Mouse (Mus musculus): ENCODE results near the gene Adgre4. TPM values are rescaled to one million over a fixed set of nuclear protein-coding genes. Genes with fewer than 3 reads are reported as not detected.
"Not testable (repeated sequence)": the region's sequence is repeated elsewhere in the genome, so short reads cannot be mapped to it uniquely, and the experiment has no call there.

Adgre4 gene
- total and polyA plus RNA-seq, 2 experiments from 2014 or later, result 0.04 to 0.20 TPM

DNA sequence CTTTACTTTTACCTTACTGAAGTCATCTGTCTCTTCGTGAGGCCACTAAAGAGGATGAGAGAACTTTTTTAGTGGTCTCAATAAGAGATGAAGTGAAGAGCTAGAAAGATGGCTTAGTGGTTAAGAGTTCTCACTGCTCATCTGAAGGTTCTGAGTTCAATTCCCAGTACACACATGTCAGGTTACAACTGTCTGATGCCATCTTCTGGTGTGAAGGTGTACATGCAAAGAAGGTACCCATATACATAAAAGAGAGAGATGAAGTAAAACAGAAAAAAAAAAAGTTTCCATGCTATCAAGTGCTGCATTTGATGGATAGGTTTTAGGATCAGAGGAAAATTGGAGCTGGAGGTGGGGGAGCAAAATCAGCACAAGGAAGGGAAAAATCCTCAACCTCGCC, 135.1 kb downstream of the Adgre4 start:
- H3K27me3 ChIP-seq (ENCODE audit: control insufficient read depth, insufficient read depth, low read length), result 0 out of 2 replicates have a peak, but pooled peaks cover 5% of the 10 kb centered on the region
- no peak for DNase-seq (ENCODE audit: low spot score)

DNA sequence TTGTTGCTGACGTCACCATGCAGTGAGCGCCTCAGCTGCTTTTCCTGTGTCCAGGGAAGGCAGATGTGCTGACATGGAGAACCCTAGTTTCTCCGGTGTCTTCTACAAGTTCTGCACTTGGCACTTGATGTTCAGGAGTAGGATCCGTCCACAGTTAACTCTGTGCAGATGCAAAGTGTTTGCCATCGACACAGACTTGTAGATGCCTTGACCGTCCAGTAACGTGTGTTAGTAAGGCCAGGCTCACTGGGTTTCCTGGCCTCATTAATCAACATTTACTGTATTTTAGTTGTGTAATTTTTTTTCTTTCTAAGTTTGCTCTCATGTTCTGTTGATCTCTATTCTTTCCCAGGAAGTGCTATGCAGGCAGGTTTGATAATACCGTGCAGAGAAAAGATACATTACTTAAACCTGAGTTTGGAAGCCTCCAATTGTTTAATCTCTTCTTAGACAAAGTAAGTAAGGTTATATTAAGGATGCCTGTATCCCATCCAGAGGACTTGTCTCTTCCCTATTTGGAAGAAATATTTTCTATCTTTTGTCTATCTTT, 142.7 kb downstream of the Adgre4 start:
- Histone ChIP-seq H3K4me2 (ENCODE audit: low read depth, low read length) (peak overlapping the region; percentile 61), H3K27ac (ENCODE audit: low read depth) (peak overlapping the region; percentile 89), H3K9ac (replicated peaks; ENCODE audit: low read depth, low read length) (peak overlapping the region; percentile 46), H3K4me3 (ENCODE audit: low read depth, low read length) (peak overlapping the region; percentile 55)
- H3K36me3 ChIP-seq (replicated peaks; ENCODE audit: control insufficient read depth, insufficient read depth, low read length); H3K4me1 ChIP-seq (ENCODE audit: control insufficient read depth, insufficient read depth); DNase-seq (ENCODE audit: low spot score); ATAC-seq (ENCODE audit: insufficient read depth, low read depth); H3K27me3 ChIP-seq (ENCODE audit: control insufficient read depth, insufficient read depth, low read length); H3K9me3 ChIP-seq (replicated peaks; ENCODE audit: control insufficient read depth, low read length): not testable (repeated sequence)
- 13% methylated on average over 5 of the region's 8 CpGs for WGBS

More for the DNA sequence above, 135.1 kb downstream of the Adgre4 start:
- no peak for TF ChIP-seq EP300 (IDR thresholded peaks at IDR 0.05; ENCODE audit: low read depth)
- TF ChIP-seq CTCF (IDR thresholded peaks at IDR 0.05; ENCODE audit: low read depth), result no peak
- no peak overlapping the region for H3K27ac ChIP-seq (ENCODE audit: low read depth)
- no peak for ATAC-seq (ENCODE audit: insufficient read depth, low read depth)
- WGBS, result 39% methylated on average over 2 of the region's 2 CpGs
- H3K9me3 ChIP-seq (replicated peaks; ENCODE audit: control insufficient read depth, low read length), result no peaks in the 10 kb centered on the region
- H3K4me3 ChIP-seq (ENCODE audit: low read depth, low read length), result no peak overlapping the region
- no peak overlapping the region for H3K4me2 ChIP-seq (ENCODE audit: low read depth, low read length)
- H3K9ac ChIP-seq (replicated peaks; ENCODE audit: low read depth, low read length), result no peak overlapping the region
- no peaks in the 10 kb centered on the region for H3K36me3 ChIP-seq (replicated peaks; ENCODE audit: control insufficient read depth, insufficient read depth, low read length)
- H3K4me1 ChIP-seq (ENCODE audit: control insufficient read depth, insufficient read depth), result no peaks in the 10 kb centered on the region

DNA sequence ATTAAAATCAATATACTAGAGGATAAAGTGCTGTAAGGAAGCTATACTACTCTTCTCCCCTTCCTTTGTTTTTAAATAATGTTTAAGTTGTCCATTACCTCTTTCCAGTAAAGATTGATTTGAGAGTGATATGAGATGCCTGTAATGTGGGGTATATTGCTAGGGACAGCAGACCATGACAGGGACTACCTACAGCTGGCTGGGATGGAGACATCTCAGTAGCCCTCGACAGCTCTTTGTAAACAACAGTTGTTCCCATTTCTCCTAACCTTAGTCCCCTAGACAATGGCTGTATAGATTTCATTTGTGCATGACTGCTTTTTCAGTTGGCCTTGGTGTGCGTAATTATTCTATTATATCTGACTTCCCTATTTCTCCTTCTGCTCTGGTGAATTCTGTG, 153.3 kb downstream of the Adgre4 start:
- H3K27ac ChIP-seq (ENCODE audit: low read depth), result no peak overlapping the region
- WGBS, result 55% methylated on average over 2 of the region's 2 CpGs
- H3K9me3 ChIP-seq (replicated peaks; ENCODE audit: control insufficient read depth, low read length), result peaks cover 10% of the 10 kb centered on the region
- H3K9ac ChIP-seq (replicated peaks; ENCODE audit: low read depth, low read length), result no peak overlapping the region
- DNase-seq (ENCODE audit: low spot score) (no peak), ATAC-seq (ENCODE audit: insufficient read depth, low read depth) (no peak)
- H3K36me3 ChIP-seq (replicated peaks; ENCODE audit: control insufficient read depth, insufficient read depth, low read length), result no peaks in the 10 kb centered on the region; the same call in 1 of the 2 replicates
- no peaks in the 10 kb centered on the region for H3K4me1 ChIP-seq (ENCODE audit: control insufficient read depth, insufficient read depth)
- no peak overlapping the region for H3K4me2 ChIP-seq (ENCODE audit: low read depth, low read length)
- no peak overlapping the region for H3K4me3 ChIP-seq (ENCODE audit: low read depth, low read length)
- TF ChIP-seq EP300 (IDR thresholded peaks at IDR 0.05; ENCODE audit: low read depth) (no peak), CTCF (IDR thresholded peaks at IDR 0.05; ENCODE audit: low read depth) (no peak)
- no peaks in the 10 kb centered on the region for H3K27me3 ChIP-seq (ENCODE audit: control insufficient read depth, insufficient read depth, low read length)

Other genes with a start within 250 kb of the Adgre4 start
- gene Vmn2r118, start 124.8 kb upstream of the Adgre4 start, total RNA-seq (2014; rRNA removed; ENCODE audit: low replicate concordance), result not detected in 2 replicates
- gene Vmn2r118, start 124.8 kb upstream of the Adgre4 start, polyA plus RNA-seq (2015; fragmentation: Nextera tagmentation; extraction: Ambion mirVana), result not detected in 2 replicates
- 2.3 and 3.9 TPM in 2 replicates for gene Pot1b, start 37.4 kb upstream of the Adgre4 start, total RNA-seq (2014; rRNA removed; ENCODE audit: low replicate concordance)
- gene Pot1b, start 37.4 kb upstream of the Adgre4 start, polyA plus RNA-seq (2015; fragmentation: Nextera tagmentation; extraction: Ambion mirVana), result 2.8 and 3.3 TPM in 2 replicates
- 0.08 and 4.4 TPM in 2 replicates for gene Zfp119a, start 128.9 kb downstream of the Adgre4 start, total RNA-seq (2014; rRNA removed; ENCODE audit: low replicate concordance)
- gene Zfp119a, start 128.9 kb downstream of the Adgre4 start, polyA plus RNA-seq (2015; fragmentation: Nextera tagmentation; extraction: Ambion mirVana), result 5.4 and 6.0 TPM in 2 replicates
- 3.1 and 8.2 TPM in 2 replicates for gene Zfp959, start 142.1 kb downstream of the Adgre4 start, total RNA-seq (2014; rRNA removed; ENCODE audit: low replicate concordance)
- gene Zfp959, start 142.1 kb downstream of the Adgre4 start, polyA plus RNA-seq (2015; fragmentation: Nextera tagmentation; extraction: Ambion mirVana), result 7.3 and 7.4 TPM in 2 replicates
- 2.9 and 3.8 TPM in 2 replicates for gene Zfp119b, start 199.5 kb downstream of the Adgre4 start, total RNA-seq (2014; rRNA removed; ENCODE audit: low replicate concordance)
- 5.6 and 6.8 TPM in 2 replicates for gene Zfp119b, start 199.5 kb downstream of the Adgre4 start, polyA plus RNA-seq (2015; fragmentation: Nextera tagmentation; extraction: Ambion mirVana)
- not detected in 2 replicates for gene Ebi3, start 202.7 kb downstream of the Adgre4 start, total RNA-seq (2014; rRNA removed; ENCODE audit: low replicate concordance)
- 0.37 and 1.1 TPM in 2 replicates for gene Ebi3, start 202.7 kb downstream of the Adgre4 start, polyA plus RNA-seq (2015; fragmentation: Nextera tagmentation; extraction: Ambion mirVana)
- gene Yju2, start 209.1 kb downstream of the Adgre4 start, total RNA-seq (2014; rRNA removed; ENCODE audit: low replicate concordance), result 5.9 and 6.4 TPM in 2 replicates
- gene Yju2, start 209.1 kb downstream of the Adgre4 start, polyA plus RNA-seq (2015; fragmentation: Nextera tagmentation; extraction: Ambion mirVana), result 12.3 and 12.8 TPM in 2 replicates
- 7.5 and 11.7 TPM in 2 replicates for gene Shd, start 220.5 kb downstream of the Adgre4 start, total RNA-seq (2014; rRNA removed; ENCODE audit: low replicate concordance)
- 5.0 and 5.7 TPM in 2 replicates for gene Shd, start 220.5 kb downstream of the Adgre4 start, polyA plus RNA-seq (2015; fragmentation: Nextera tagmentation; extraction: Ambion mirVana)
- not detected in 2 replicates for gene Fsd1, start 236.5 kb downstream of the Adgre4 start, total RNA-seq (2014; rRNA removed; ENCODE audit: low replicate concordance)
- gene Fsd1, start 236.5 kb downstream of the Adgre4 start, polyA plus RNA-seq (2015; fragmentation: Nextera tagmentation; extraction: Ambion mirVana), result 0.26 and 0.51 TPM in 2 replicates